Mouse (Mus musculus) heart, postnatal 0 days (tissue): ENCODE measurements around the gene Slc9a4. TPM values are rescaled to one million over a fixed set of nuclear protein-coding genes. Genes with fewer than 3 reads are reported as not detected.

Experiments used
- ATAC-seq: fragments of 200-750 bp; cut with Nextera tagmentation; 2 replicates; pipeline ENCODE4 v1.8.0; 2017; ENCODE audit warnings: low read depth, moderate number of reproducible peaks, moderate library complexity; ENCODE audit not compliant: insufficient read depth
- DNase-seq: peaks from one replicate; pipeline ENCODE4 v3.0.0-alpha.2; 2016; ENCODE audit warnings: low spot score
- H3K27ac ChIP-seq: fragments of 300-500 bp; sonication (generic); 2 replicates; pipeline ENCODE4 v1.5.1; 2014; ENCODE audit warnings: low read depth, mild to moderate bottlenecking
- H3K27me3 ChIP-seq: fragments of 300-500 bp; sonication (generic); 2 replicates; pipeline ENCODE4 v1.6.1; 2014; ENCODE audit warnings: low read length, mixed read lengths; ENCODE audit not compliant: control insufficient read depth, insufficient read depth
- H3K36me3 ChIP-seq: fragments of 300-500 bp; sonication (generic); replicated peaks from 2 replicates; pipeline ENCODE4 v1.6.1; 2014; ENCODE audit warnings: low read length, mixed read lengths; ENCODE audit not compliant: control insufficient read depth, insufficient read depth
- H3K4me1 ChIP-seq: fragments of 300-500 bp; sonication (generic); 2 replicates; pipeline ENCODE4 v1.6.1; 2014; ENCODE audit warnings: antibody characterized with exemption; ENCODE audit not compliant: control insufficient read depth, insufficient read depth
- H3K4me2 ChIP-seq: fragments of 300-500 bp; sonication (generic); 2 replicates; pipeline ENCODE4 v1.6.1; 2014; ENCODE audit warnings: low read depth, mild to moderate bottlenecking, low read length, moderate library complexity
- H3K4me3 ChIP-seq: fragments of 300-500 bp; sonication (generic); 2 replicates; pipeline ENCODE4 v1.5.1; 2014; ENCODE audit warnings: low read depth, low read length
- H3K9ac ChIP-seq: fragments of 300-500 bp; sonication (generic); replicated peaks from 2 replicates; pipeline ENCODE4 v1.6.1; 2014; ENCODE audit warnings: low read depth, low read length, mixed read lengths
- H3K9me3 ChIP-seq: fragments of 300-500 bp; sonication (generic); replicated peaks from 2 replicates; pipeline ENCODE4 v1.6.1; 2016; ENCODE audit warnings: low read length; ENCODE audit not compliant: control insufficient read depth
- CTCF ChIP-seq: IDR thresholded peaks from 2 replicates; pipeline ENCODE4 v1.5.1; 2016; ENCODE audit warnings: antibody characterized with exemption, control low read depth, low read depth
- EP300 ChIP-seq: IDR thresholded peaks from 2 replicates; pipeline ENCODE4 v1.6.1; 2016; ENCODE audit warnings: antibody characterized with exemption, low read depth
- WGBS: fragments of 180-500 bp; shearing (Covaris S2); extraction: QIAGEN DNeasy Blood & Tissue Kit; methylation state at CpG from one replicate; pipeline ENCODE4 v1.1.7; 2014; 5-methylcytosine and 5-hydroxymethylcytosine counted together
- polyA plus RNA-seq: library from polyadenylated mRNA; unstranded; fragments of >200 nt; fragmentation: Nextera tagmentation; extraction: Ambion mirVana; gene quantifications from 2 replicates; pipeline ENCODE4 v1.2.1, GENCODE M21; 2015
- total RNA-seq: library from RNA; depleted of rRNA; stranded (reverse); fragments of >200 nt; gene quantifications from 2 replicates; pipeline ENCODE4 v1.2.3, GENCODE M21; 2014; ENCODE audit warnings: low replicate concordance; rRNA removed

Slc9a4 gene
- total RNA-seq (not detected in 2 replicates), polyA plus RNA-seq (not detected in 2 replicates)

- Histone ChIP-seq H3K9me3 (no peaks in the 10 kb centered on the region), H3K4me1 (no peaks in the 10 kb centered on the region), H3K27me3 (peaks cover 4% of the 10 kb centered on the region; the same call in 1 of the 2 replicates), H3K4me2 (0 out of 2 replicates have a peak within 1 kb of the TSS, but pooled peaks have one; percentile 15), H3K36me3 (no peaks in the 10 kb centered on the region), H3K9ac (no peak within 1 kb of the TSS), H3K27ac (no peak within 1 kb of the TSS), H3K4me3 (no peak within 1 kb of the TSS)
- 9% methylated on average over 7 of the region's 7 CpGs for WGBS
- no peak for ATAC-seq
- peak; percentile 54 for DNase-seq
- TF ChIP-seq CTCF (peak; percentile 79), EP300 (no peak)
These were observed at the start of gene Slc9a4 for GRCm38 (mm10) chr1:40579784-40580183. Gene Slc9a4, plus strand, starts transcription at chr1:40580081.

DNA sequence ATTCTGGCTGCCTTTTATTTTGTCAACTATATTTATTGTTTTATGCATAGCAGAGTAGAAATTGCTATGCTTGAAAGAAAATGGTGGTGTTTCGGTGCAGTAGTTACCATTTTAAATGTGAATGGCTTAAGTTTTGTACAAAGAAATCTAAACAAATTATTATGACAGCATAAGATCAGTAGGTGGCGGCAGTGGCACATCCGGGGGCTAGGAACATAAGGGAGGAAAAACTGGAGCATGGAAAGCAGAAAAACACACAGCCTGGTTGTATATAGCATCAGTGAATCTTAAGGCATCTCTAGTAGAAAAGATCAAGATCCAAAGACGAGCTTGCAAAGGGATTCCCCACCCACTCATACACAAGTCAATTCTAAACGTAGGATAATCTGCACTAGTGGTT lies 42.3 kb upstream of the Slc9a4 start:
- TF ChIP-seq CTCF (peak; percentile 40), EP300 (no peak)
- Histone ChIP-seq H3K9me3 (no peaks in the 10 kb centered on the region), H3K4me3 (no peak overlapping the region), H3K4me2 (no peak overlapping the region), H3K9ac (no peak overlapping the region), H3K4me1 (no peaks in the 10 kb centered on the region), H3K27ac (no peak overlapping the region), H3K27me3 (no peaks in the 10 kb centered on the region), H3K36me3 (no peaks in the 10 kb centered on the region)
- DNase-seq (no peak), ATAC-seq (no peak)
- 65% methylated on average over 5 of the region's 5 CpGs for WGBS

GRCm38 (mm10) chr1:40544650-40545049 lies 35.2 kb upstream of the Slc9a4 start:
- no peak overlapping the region for H3K4me3 ChIP-seq
- H3K4me1 ChIP-seq, result no peaks in the 10 kb centered on the region
- DNase-seq (peak; percentile 40), ATAC-seq (no peak)
- peak; percentile 72 for TF ChIP-seq CTCF
- no peak for TF ChIP-seq EP300
- no peaks in the 10 kb centered on the region for H3K36me3 ChIP-seq
- 1% methylated on average over 2 of the region's 2 CpGs for WGBS
- no peak overlapping the region for H3K27ac ChIP-seq
- no peaks in the 10 kb centered on the region for H3K27me3 ChIP-seq
- no peak overlapping the region for H3K9ac ChIP-seq
- H3K4me2 ChIP-seq, result no peak overlapping the region
- no peaks in the 10 kb centered on the region for H3K9me3 ChIP-seq

DNA sequence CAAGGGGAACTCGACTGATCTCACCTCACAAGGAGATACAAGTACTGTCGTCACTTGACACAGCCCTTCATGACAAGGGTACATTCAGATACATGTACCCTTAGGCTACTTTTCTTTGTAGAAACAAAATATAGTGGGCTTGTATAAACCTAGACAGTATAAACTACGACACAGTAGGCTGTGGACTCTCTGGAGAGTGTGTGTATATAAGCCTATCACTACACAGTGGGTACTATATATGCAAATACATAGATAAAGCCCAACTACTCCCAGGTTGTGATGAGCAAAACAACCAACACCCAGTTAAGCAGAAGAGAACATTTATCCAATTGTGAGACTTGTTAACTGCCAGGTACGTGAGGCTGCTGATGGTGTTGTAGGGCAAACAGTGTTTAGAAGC lies 33.2 kb upstream of the Slc9a4 start:
- H3K27me3 ChIP-seq, result no peaks in the 10 kb centered on the region
- TF ChIP-seq EP300, result no peak
- no peak for TF ChIP-seq CTCF
- H3K27ac ChIP-seq, result no peak overlapping the region
- H3K36me3 ChIP-seq, result no peaks in the 10 kb centered on the region
- H3K9me3 ChIP-seq, result no peaks in the 10 kb centered on the region
- no peak for DNase-seq
- no peak overlapping the region for H3K4me3 ChIP-seq
- H3K4me1 ChIP-seq, result no peaks in the 10 kb centered on the region
- 55% methylated on average over 4 of the region's 4 CpGs for WGBS
- ATAC-seq, result no peak
- no peak overlapping the region for H3K9ac ChIP-seq
- no peak overlapping the region for H3K4me2 ChIP-seq

GRCm38 (mm10) chr1:40547064-40547572 lies 32.8 kb upstream of the Slc9a4 start:
- Histone ChIP-seq H3K36me3 (no peaks in the 10 kb centered on the region), H3K4me2 (no peak overlapping the region), H3K4me1 (no peaks in the 10 kb centered on the region), H3K27ac (no peak overlapping the region), H3K9ac (no peak overlapping the region), H3K9me3 (no peaks in the 10 kb centered on the region), H3K4me3 (no peak overlapping the region), H3K27me3 (no peaks in the 10 kb centered on the region)
- WGBS, result 74% methylated on average over 11 of the region's 11 CpGs
- no peak for DNase-seq
- TF ChIP-seq EP300, result no peak
- TF ChIP-seq CTCF, result no peak
- no peak for ATAC-seq

DNA sequence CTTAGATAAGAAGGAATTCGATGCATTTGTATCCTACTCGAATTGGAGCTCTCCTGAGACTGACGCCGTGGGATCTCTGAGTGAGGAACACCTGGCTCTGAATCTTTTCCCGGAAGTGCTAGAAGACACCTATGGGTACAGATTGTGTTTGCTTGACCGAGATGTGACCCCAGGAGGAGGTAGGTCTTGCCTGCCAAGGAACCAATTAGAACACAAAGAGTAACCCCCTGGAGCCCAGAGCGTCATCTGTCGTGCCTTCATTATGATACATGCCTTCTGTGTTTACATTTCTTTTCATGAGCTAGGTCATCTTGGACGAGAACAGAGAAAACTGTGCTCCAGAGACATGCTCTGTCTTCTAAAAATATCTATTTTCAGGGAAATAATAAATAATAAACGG lies 32.1 kb upstream of the Slc9a4 start:
- H3K4me1 ChIP-seq, result no peaks in the 10 kb centered on the region
- no peak overlapping the region for H3K27ac ChIP-seq
- ATAC-seq (no peak), DNase-seq (no peak)
- H3K4me2 ChIP-seq, result no peak overlapping the region
- WGBS, result 60% methylated on average over 10 of the region's 10 CpGs
- H3K9ac ChIP-seq, result no peak overlapping the region
- H3K4me3 ChIP-seq, result no peak overlapping the region
- H3K9me3 ChIP-seq, result no peaks in the 10 kb centered on the region
- H3K36me3 ChIP-seq, result no peaks in the 10 kb centered on the region
- H3K27me3 ChIP-seq, result no peaks in the 10 kb centered on the region
- TF ChIP-seq CTCF (no peak), EP300 (no peak)
